Mouse (Mus musculus): ENCODE data around the gene Ubd. TPM values are rescaled to one million over a fixed set of nuclear protein-coding genes. Genes with fewer than 3 reads are reported as not detected.

Gene Ubd
- polyA plus RNA-seq (2012; rRNA removed), result not detected in 2 replicates

GRCm38 (mm10) chr17:37193656-37194055 is at the start of gene Ubd:
TSS of gene Ubd (plus strand) at chr17:37193892.

GRCm38 (mm10) chr17:37161394-37161793 is 32.3 kb upstream of the Ubd start, which contains the start of gene Olfr93:
TSS of gene Olfr93 (minus strand) at chr17:37161494.

GRCm38 (mm10) chr17:37200894-37201293 is 7.2 kb downstream of the Ubd start, which contains the start of gene Olfr94:
TSS of gene Olfr94 (minus strand) at chr17:37200994.

GRCm38 (mm10) chr17:37213018-37213417 is 19.3 kb downstream of the Ubd start, which contains the start of gene Olfr95:
TSS of gene Olfr95 (minus strand) at chr17:37213118.

GRCm38 (mm10) chr17:37219846-37220245 is 26.2 kb downstream of the Ubd start, which contains the start of gene Olfr96:
TSS of gene Olfr96 (plus strand) at chr17:37220146.

GRCm38 (mm10) chr17:37237230-37237629 is 43.5 kb downstream of the Ubd start, which contains the start of gene Olfr97:
TSS of gene Olfr97 (minus strand) at chr17:37237330.

Other genes starting within 250 kb of the Ubd start
- 154 and 160 TPM in 2 replicates for gene Ppp1r11, start 242.2 kb upstream of the Ubd start, polyA plus RNA-seq (2012; rRNA removed)
- gene Znrd1, start 235.3 kb upstream of the Ubd start, polyA plus RNA-seq (2012; rRNA removed), result 42.6 and 42.9 TPM in 2 replicates
- 4.1 and 4.6 TPM in 2 replicates for gene Znrd1as, start 235.3 kb upstream of the Ubd start, polyA plus RNA-seq (2012; rRNA removed)
- gene 2410137M14Rik, start 212.7 kb upstream of the Ubd start, polyA plus RNA-seq (2012; rRNA removed), result 1.6 and 1.9 TPM in 2 replicates
- gene H2-M5, start 204.4 kb upstream of the Ubd start, polyA plus RNA-seq (2012; rRNA removed), result 13.8 and 14.5 TPM in 2 replicates
- gene Zfp57, start 192.7 kb upstream of the Ubd start, polyA plus RNA-seq (2012; rRNA removed), result 444 and 477 TPM in 2 replicates
- gene Mog, start 170.5 kb upstream of the Ubd start, polyA plus RNA-seq (2012; rRNA removed), result 0.08 and 0.11 TPM in 2 replicates
- 279 and 285 TPM in 2 replicates for gene Gabbr1, start 147.9 kb upstream of the Ubd start, polyA plus RNA-seq (2012; rRNA removed)
- not detected in 2 replicates for gene Olfr90, start 105.4 kb upstream of the Ubd start, polyA plus RNA-seq (2012; rRNA removed)
- not detected in 2 replicates for gene Olfr91, start 95.6 kb upstream of the Ubd start, polyA plus RNA-seq (2012; rRNA removed)
- not detected in 2 replicates for gene Olfr92, start 73.8 kb upstream of the Ubd start, polyA plus RNA-seq (2012; rRNA removed)
- gene Olfr93, start 32.4 kb upstream of the Ubd start, polyA plus RNA-seq (2012; rRNA removed), result not detected in 2 replicates
- gene Olfr94, start 7.1 kb downstream of the Ubd start, polyA plus RNA-seq (2012; rRNA removed), result not detected in 2 replicates
- gene Olfr95, start 19.2 kb downstream of the Ubd start, polyA plus RNA-seq (2012; rRNA removed), result 0.03 and 0.04 TPM in 2 replicates
- not detected in 2 replicates for gene Olfr96, start 26.3 kb downstream of the Ubd start, polyA plus RNA-seq (2012; rRNA removed)
- gene Olfr97, start 43.4 kb downstream of the Ubd start, polyA plus RNA-seq (2012; rRNA removed), result not detected in 2 replicates
- gene Olfr98, start 69.9 kb downstream of the Ubd start, polyA plus RNA-seq (2012; rRNA removed), result not detected in 2 replicates
- 0.83 and 0.98 TPM in 2 replicates for gene H2-M3, start 76.3 kb downstream of the Ubd start, polyA plus RNA-seq (2012; rRNA removed)
- not detected in 2 replicates for gene Olfr99, start 89.6 kb downstream of the Ubd start, polyA plus RNA-seq (2012; rRNA removed)
- gene Olfr101, start 110.4 kb downstream of the Ubd start, polyA plus RNA-seq (2012; rRNA removed), result not detected in 2 replicates
- gene Olfr102, start 123.2 kb downstream of the Ubd start, polyA plus RNA-seq (2012; rRNA removed), result not detected in 2 replicates
- not detected in 2 replicates for gene Olfr103, start 145.8 kb downstream of the Ubd start, polyA plus RNA-seq (2012; rRNA removed)
- gene Olfr104-ps, start 165.7 kb downstream of the Ubd start, polyA plus RNA-seq (2012; rRNA removed), result not detected in 2 replicates
- not detected in 2 replicates for gene Olfr105-ps, start 185.1 kb downstream of the Ubd start, polyA plus RNA-seq (2012; rRNA removed)
- not detected in 2 replicates for gene Olfr106-ps, start 196.5 kb downstream of the Ubd start, polyA plus RNA-seq (2012; rRNA removed)
- not detected in 2 replicates for gene Olfr107, start 205.3 kb downstream of the Ubd start, polyA plus RNA-seq (2012; rRNA removed)

Data from central nervous system, embryonic 18 days (tissue).